Mouse (Mus musculus): ENCODE measurements around the gene Gm8220. TPM values are rescaled to one million over a fixed set of nuclear protein-coding genes. Genes with fewer than 3 reads are reported as not detected.
"Not testable (repeated sequence)": the region's sequence is repeated elsewhere in the genome, so short reads cannot be mapped to it uniquely, and the experiment has no call there.

Gene Gm8220
- total RNA-seq (2017): not detected in 3 replicates

GRCm38 (mm10) chr14:44285280-44285679 is at the start of gene Gm8220:
TSS of gene Gm8220 (plus strand) at chr14:44285580.
- not testable (repeated sequence) for ATAC-seq (replicated peaks; ENCODE audit: insufficient number of reproducible peaks, low FRiP score, low TSS enrichment, poor library complexity, severe bottlenecking)

- ATAC-seq (replicated peaks; ENCODE audit: insufficient number of reproducible peaks, low FRiP score, low TSS enrichment, poor library complexity, severe bottlenecking): no peak
Measured at GRCm38 (mm10) chr14:44248039-44248438, 37.3 kb upstream of the Gm8220 start.

- ATAC-seq (replicated peaks; ENCODE audit: insufficient number of reproducible peaks, low FRiP score, low TSS enrichment, poor library complexity, severe bottlenecking): not testable (repeated sequence)
Measured at GRCm38 (mm10) chr14:44312049-44312448, 26.7 kb downstream of the Gm8220 start.

GRCm38 (mm10) chr14:44338484-44338883 is 53.1 kb downstream of the Gm8220 start, which contains the start of gene Gm5930:
TSS of gene Gm5930 (minus strand) at chr14:44338584.
- ATAC-seq (replicated peaks; ENCODE audit: insufficient number of reproducible peaks, low FRiP score, low TSS enrichment, poor library complexity, severe bottlenecking): not testable (repeated sequence)

Other genes with a start within 250 kb of the Gm8220 start
- gene Ear2, start 182.9 kb upstream of the Gm8220 start, total RNA-seq (2017): 1,412 to 3,555 TPM (median 3,137 TPM) in 3 replicates
- not detected in 3 replicates for gene Gm3327, start 161.7 kb upstream of the Gm8220 start, total RNA-seq (2017)
- not detected in 3 replicates for gene Gm8212, start 87.9 kb upstream of the Gm8220 start, total RNA-seq (2017)
- gene 4930503E14Rik, start 72.3 kb upstream of the Gm8220 start, total RNA-seq (2017): not detected in 3 replicates
- gene Gm5930, start 53.0 kb downstream of the Gm8220 start, total RNA-seq (2017): not detected in 3 replicates
- not detected in 3 replicates for gene Gm8229, start 79.8 kb downstream of the Gm8220 start, total RNA-seq (2017)
- gene Gm3371, start 125.1 kb downstream of the Gm8220 start, total RNA-seq (2017): not detected in 3 replicates
- gene Gm8232, start 148.1 kb downstream of the Gm8220 start, total RNA-seq (2017): not detected in 3 replicates
- not detected in 3 replicates for gene BC061237, start 206.9 kb downstream of the Gm8220 start, total RNA-seq (2017)
- not detected in 3 replicates for gene Gm17093, start 232.7 kb downstream of the Gm8220 start, total RNA-seq (2017)